In genomic region chr16:43259466-43259865, GRCm38 (mm10) we compare ENCODE assay signal across 17 mouse cellular contexts.
"Had no signal": no experiment of that assay in that cellular context is flagged by ENCODE, and none has a peak within 500 bp of the region (broad histone marks: within the 10 kb centered on the region; RNA-seq: fewer than 3 reads in every experiment).

No protein-coding gene starts in this region.

- H3K4me3 ChIP-seq: layer of hippocampus, adult 2 months; liver, embryonic 13.5 days; midbrain, embryonic 12.5 days; midbrain, embryonic 15.5 days; neural tube, embryonic 12.5 days; neural tube, embryonic 15.5 days had no signal

- ATAC-seq: lung, postnatal 0 days; midbrain, embryonic 15.5 days had no signal

- H3K9ac ChIP-seq: liver, embryonic 13.5 days; lung, embryonic 14.5 days; midbrain, embryonic 12.5 days; midbrain, embryonic 15.5 days; neural tube, embryonic 12.5 days; neural tube, embryonic 15.5 days had no signal

- H3K27ac ChIP-seq: layer of hippocampus, adult 2 months; liver, embryonic 13.5 days; macrophage; midbrain, embryonic 12.5 days; midbrain, embryonic 15.5 days; neural tube, embryonic 12.5 days; neural tube, embryonic 15.5 days; stomach, postnatal 0 days had no signal

- H3K4me1 ChIP-seq: liver, embryonic 13.5 days; midbrain, embryonic 12.5 days; midbrain, embryonic 15.5 days; neural tube, embryonic 12.5 days; neural tube, embryonic 15.5 days had no signal

- H3K36me3 ChIP-seq: liver, embryonic 13.5 days; midbrain, embryonic 12.5 days; midbrain, embryonic 15.5 days; neural tube, embryonic 12.5 days; neural tube, embryonic 15.5 days had no signal

- H3K9me3 ChIP-seq: liver, embryonic 13.5 days; midbrain, embryonic 12.5 days; midbrain, embryonic 15.5 days; neural tube, embryonic 12.5 days; neural tube, embryonic 15.5 days had no signal

- H3K27me3 ChIP-seq: liver, embryonic 13.5 days; midbrain, embryonic 12.5 days; midbrain, embryonic 15.5 days; neural tube, embryonic 12.5 days; neural tube, embryonic 15.5 days had no signal

- DNase-seq: layer of hippocampus, adult 9-11 months; liver, embryonic 13.5 days; lung, embryonic 14.5 days; right cerebral cortex, adult 18-20 months; right cerebral cortex, postnatal 14 days; right cerebral cortex, postnatal 4 days; thymus, adult 2 months; thymus, postnatal 14 days; thymus, postnatal 4 days had no signal

- H3K4me2 ChIP-seq: liver, embryonic 13.5 days; lung, embryonic 14.5 days; midbrain, embryonic 12.5 days; midbrain, embryonic 15.5 days; neural tube, embryonic 12.5 days; neural tube, embryonic 15.5 days had no signal
